Mouse (Mus musculus): ENCODE results near the gene Trim11.

DNA sequence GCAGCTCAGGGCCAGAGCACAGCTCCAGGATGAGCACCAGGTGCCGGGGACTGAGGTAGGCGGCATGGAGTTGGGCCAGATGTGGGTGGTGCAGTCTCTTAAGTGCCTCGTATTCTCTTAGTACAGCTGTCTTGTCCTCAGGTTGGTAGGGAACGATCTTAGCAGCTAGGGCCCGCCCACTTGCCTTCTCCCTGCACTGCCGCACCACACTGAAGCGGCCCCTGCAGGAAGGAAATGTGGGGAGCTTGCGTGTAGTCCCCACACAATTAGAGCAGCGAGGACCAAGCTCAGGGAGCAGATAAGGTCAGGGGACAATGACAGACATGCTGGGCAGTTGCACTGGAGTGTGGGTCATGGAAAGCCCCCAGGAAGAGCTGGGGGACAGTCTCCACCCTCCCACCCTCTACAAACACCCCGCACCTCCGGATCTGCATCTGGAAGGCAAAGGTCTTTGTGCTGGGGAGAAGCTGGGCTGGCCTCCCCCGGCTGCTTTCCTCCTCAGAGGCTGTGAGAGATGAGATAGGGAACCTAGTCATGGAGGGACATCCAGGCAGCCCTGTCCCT lies 18.0 kb downstream of the Trim11 start:
- TF ChIP-seq ZNF384 (IDR thresholded peaks at IDR 0.05; ENCODE audit: low read depth, low read length): no peak
- no peak for TF ChIP-seq MAFK (IDR thresholded peaks at IDR 0.05; ENCODE audit: insufficient read depth, low read depth, low read length)

All from ES-E14 (cell line).